8 mouse cellular contexts compared by ENCODE assay signal in genomic region chr8:11727273-11727650, GRCm38 (mm10). TPM values are rescaled to one million over a fixed set of nuclear protein-coding genes. Genes with fewer than 3 reads are reported as not detected.
DNase-seq lines count a peak whose midpoint lies in the region; ATAC-seq lines count a peak whose summit lies in the region.

No protein-coding gene starts in this region.

- H3K36me3 ChIP-seq in kidney, embryonic 14.5 days (ENCODE audit: control insufficient read depth, insufficient read depth, low read length), result no peaks in the 10 kb centered on the region
- H3K36me3 ChIP-seq in embryonic facial prominence, embryonic 11.5 days (replicated peaks; ENCODE audit: control insufficient read depth, insufficient read depth, low read depth, low read length), result no peaks in the 10 kb centered on the region
- H3K36me3 ChIP-seq in hindbrain, embryonic 13.5 days, result no peaks in the 10 kb centered on the region
- no peaks in the 10 kb centered on the region for H3K36me3 ChIP-seq in midbrain, embryonic 14.5 days (ENCODE audit: control insufficient read depth, insufficient read depth, low read length)

- peak overlapping the region; percentile 97 for H3K4me2 ChIP-seq in kidney, embryonic 14.5 days (replicated peaks; ENCODE audit: low read depth, low read length)
- H3K4me2 ChIP-seq in embryonic facial prominence, embryonic 11.5 days (ENCODE audit: low read depth, low read length), result peak overlapping the region; percentile 89
- H3K4me2 ChIP-seq in hindbrain, embryonic 13.5 days, result peak overlapping the region; percentile 77
- peak overlapping the region; percentile 74 for H3K4me2 ChIP-seq in midbrain, embryonic 14.5 days (ENCODE audit: low read length)

- H3K9ac ChIP-seq in kidney, embryonic 14.5 days (ENCODE audit: low read depth, low read length), result peak overlapping the region; percentile 58; the same call in 1 of the 2 replicates
- H3K9ac ChIP-seq in embryonic facial prominence, embryonic 11.5 days (replicated peaks; ENCODE audit: low read length), result peak overlapping the region; percentile 95
- H3K9ac ChIP-seq in hindbrain, embryonic 13.5 days, result peak overlapping the region; percentile 97
- H3K9ac ChIP-seq in midbrain, embryonic 14.5 days (replicated peaks; ENCODE audit: low read length), result peak overlapping the region; percentile 98

- H3K27me3 ChIP-seq in kidney, embryonic 14.5 days (ENCODE audit: control insufficient read depth, insufficient read depth, low read length), result peaks cover 41% of the 10 kb centered on the region
- H3K27me3 ChIP-seq in embryonic facial prominence, embryonic 11.5 days (ENCODE audit: control insufficient read depth, insufficient read depth, low read length), result peaks cover 8% of the 10 kb centered on the region
- H3K27me3 ChIP-seq in hindbrain, embryonic 13.5 days, result peaks cover 23% of the 10 kb centered on the region; the same call in 1 of the 2 replicates
- H3K27me3 ChIP-seq in midbrain, embryonic 14.5 days (ENCODE audit: control insufficient read depth, insufficient read depth, low read length), result 0 out of 2 replicates have a peak, but pooled peaks cover 3% of the 10 kb centered on the region

- H3K4me3 ChIP-seq in kidney, embryonic 14.5 days (ENCODE audit: low read length), result peak overlapping the region; percentile 57
- H3K4me3 ChIP-seq in embryonic facial prominence, embryonic 11.5 days (ENCODE audit: low read depth, low read length), result peak overlapping the region; percentile 72
- peak overlapping the region; percentile 74 for H3K4me3 ChIP-seq in hindbrain, embryonic 13.5 days
- H3K4me3 ChIP-seq in midbrain, embryonic 14.5 days (replicated peaks; ENCODE audit: low read depth, low read length), result peak overlapping the region; percentile 76

- ATAC-seq in kidney, embryonic 14.5 days (ENCODE audit: low FRiP score, low TSS enrichment), result peak; percentile 20; the same call in 1 of the 2 replicates
- ATAC-seq in embryonic facial prominence, embryonic 11.5 days (replicated peaks; ENCODE audit: insufficient number of reproducible peaks, low FRiP score, low TSS enrichment, low read depth), result peak; percentile 7; the same call in 1 of the 2 replicates
- ATAC-seq in hindbrain, embryonic 13.5 days (ENCODE audit: low FRiP score), result peak; percentile 52
- ATAC-seq in midbrain, embryonic 14.5 days (ENCODE audit: low FRiP score, low TSS enrichment), result peak; percentile 34

- no peak for DNase-seq in kidney, postnatal 36 days
- no peak for DNase-seq in embryonic facial prominence, embryonic 11.5 days (ENCODE audit: low spot score)
- DNase-seq in midbrain, embryonic 14.5 days, result no peak
- no peak for DNase-seq in spleen, postnatal 10 days (ENCODE audit: low spot score in 2 of 2)
- no peak for DNase-seq in natural killer cell, adult 2 months (ENCODE audit: low spot score in 2 of 2)
- DNase-seq in right cerebral cortex, postnatal 10 days (ENCODE audit: low spot score in 2 of 2), result no peak

- no peaks in the 10 kb centered on the region for H3K9me3 ChIP-seq in kidney, embryonic 14.5 days (ENCODE audit: control insufficient read depth, low read length)
- no peaks in the 10 kb centered on the region for H3K9me3 ChIP-seq in embryonic facial prominence, embryonic 11.5 days (replicated peaks; ENCODE audit: control insufficient read depth, low read length)
- no peaks in the 10 kb centered on the region for H3K9me3 ChIP-seq in hindbrain, embryonic 13.5 days
- no peaks in the 10 kb centered on the region for H3K9me3 ChIP-seq in midbrain, embryonic 14.5 days (ENCODE audit: control insufficient read depth, low read length)

- 1% methylated on average over 21 of the region's 22 CpGs for WGBS in kidney, embryonic 14.5 days
- WGBS in embryonic facial prominence, embryonic 11.5 days, result under 1% methylated on average over 22 of the region's 22 CpGs
- under 1% methylated on average over 22 of the region's 22 CpGs for WGBS in hindbrain, embryonic 13.5 days
- 1% methylated on average over 22 of the region's 22 CpGs for WGBS in midbrain, embryonic 14.5 days

- no peaks in the 10 kb centered on the region for H3K4me1 ChIP-seq in kidney, embryonic 14.5 days (ENCODE audit: control insufficient read depth, insufficient read depth, low read length)
- H3K4me1 ChIP-seq in embryonic facial prominence, embryonic 11.5 days (ENCODE audit: control insufficient read depth, insufficient read depth, low read length), result no peaks in the 10 kb centered on the region; the same call in 1 of the 2 replicates
- peaks cover 36% of the 10 kb centered on the region for H3K4me1 ChIP-seq in hindbrain, embryonic 13.5 days (replicated peaks)
- peaks cover 22% of the 10 kb centered on the region for H3K4me1 ChIP-seq in midbrain, embryonic 14.5 days (ENCODE audit: control insufficient read depth, insufficient read depth, low read length)

- H3K27ac ChIP-seq in kidney, embryonic 14.5 days (ENCODE audit: low read depth, low read length), result no peak overlapping the region
- H3K27ac ChIP-seq in embryonic facial prominence, embryonic 11.5 days (replicated peaks; ENCODE audit: low read depth, low read length), result no peak overlapping the region
- peak overlapping the region; percentile 100 for H3K27ac ChIP-seq in hindbrain, embryonic 13.5 days
- peak overlapping the region; percentile 100 for H3K27ac ChIP-seq in midbrain, embryonic 14.5 days (replicated peaks; ENCODE audit: low read depth, low read length)

RNA-seq across cellular contexts. Expression of gene Arhgef7, which starts 0.3 kb away (rescaled TPM):
- polyA plus RNA-seq in kidney, embryonic 14.5 days (2014; fragmentation: Nextera tagmentation; extraction: Ambion mirVana), result 25.1 and 37.3 TPM in 2 replicates
- 43.3 and 45.5 TPM in 2 replicates for polyA plus RNA-seq in embryonic facial prominence, embryonic 11.5 days (2014; fragmentation: Nextera tagmentation; extraction: Ambion mirVana)
- 62.4 and 62.5 TPM in 2 replicates for polyA plus RNA-seq in hindbrain, embryonic 13.5 days (2015; fragmentation: Nextera tagmentation; extraction: Ambion mirVana)
- 78.3 and 84.0 TPM in 2 replicates for polyA plus RNA-seq in midbrain, embryonic 14.5 days (2014; fragmentation: Nextera tagmentation; extraction: Ambion mirVana)

RNA-seq across cellular contexts. Expression of gene 1700016D06Rik, which starts 26.4 kb away (rescaled TPM):
- not detected in 2 replicates for polyA plus RNA-seq in kidney, embryonic 14.5 days (2014; fragmentation: Nextera tagmentation; extraction: Ambion mirVana)
- polyA plus RNA-seq in embryonic facial prominence, embryonic 11.5 days (2014; fragmentation: Nextera tagmentation; extraction: Ambion mirVana), result not detected in 2 replicates
- not detected in 2 replicates for polyA plus RNA-seq in hindbrain, embryonic 13.5 days (2015; fragmentation: Nextera tagmentation; extraction: Ambion mirVana)
- not detected in 2 replicates for polyA plus RNA-seq in midbrain, embryonic 14.5 days (2014; fragmentation: Nextera tagmentation; extraction: Ambion mirVana)

Comparison
In these comparisons a context has a peak if more than half of its experiments do, and no peak if none do; other contexts are left out.
1. H3K27ac ChIP-seq: peak in hindbrain, embryonic 13.5 days (single experiment) and midbrain, embryonic 14.5 days (single experiment); none in kidney, embryonic 14.5 days (single experiment) and embryonic facial prominence, embryonic 11.5 days (single experiment).
2. Peak in every context shown above with its lines, with median percentiles within 50 percentile points of each other: ATAC-seq, H3K4me2 ChIP-seq, H3K4me3 ChIP-seq and H3K9ac ChIP-seq.